Mouse (Mus musculus): ENCODE results near the gene Mtrr. TPM values are rescaled to one million over a fixed set of nuclear protein-coding genes. Genes with fewer than 3 reads are reported as not detected.

Mtrr gene
- polyA plus RNA-seq (2012; rRNA removed) = 15.1 and 17.5 TPM in 2 replicates

GRCm38 (mm10) chr13:68581747-68582516, at the start of gene Mtrr, which contains the start of gene Fastkd3:
Gene Mtrr (minus strand): TSS chr13:68582149.
Gene Fastkd3 (plus strand): TSS chr13:68582234.

GRCm38 (mm10) chr13:68597199-68597598, 15.2 kb upstream of the Mtrr start, which contains the start of gene 1700001L19Rik:
Gene 1700001L19Rik (plus strand): TSS chr13:68597421.

Other genes starting within 250 kb of the Mtrr start
- 16.6 and 17.4 TPM in 2 replicates for gene Fastkd3, start 85 bp upstream of the Mtrr start, polyA plus RNA-seq (2012; rRNA removed)
- 0.18 and 0.37 TPM in 2 replicates for gene 1700001L19Rik, start 15.3 kb upstream of the Mtrr start, polyA plus RNA-seq (2012; rRNA removed)

Data from ovary, adult 2 months (tissue).